Mouse (Mus musculus): ENCODE data around the gene Fance.
"Not testable (repeated sequence)": the region's sequence is repeated elsewhere in the genome, so short reads cannot be mapped to it uniquely, and the experiment has no call there.

Gene Fance

GRCm38 (mm10) chr17:28293716-28294115, 19.6 kb upstream of the Fance start:
- no peak for DNase-seq (ENCODE audit: low spot score)

- no peak for DNase-seq (ENCODE audit: low spot score)
Measured at GRCm38 (mm10) chr17:28294449-28295333, 18.6 kb upstream of the Fance start.

DNA sequence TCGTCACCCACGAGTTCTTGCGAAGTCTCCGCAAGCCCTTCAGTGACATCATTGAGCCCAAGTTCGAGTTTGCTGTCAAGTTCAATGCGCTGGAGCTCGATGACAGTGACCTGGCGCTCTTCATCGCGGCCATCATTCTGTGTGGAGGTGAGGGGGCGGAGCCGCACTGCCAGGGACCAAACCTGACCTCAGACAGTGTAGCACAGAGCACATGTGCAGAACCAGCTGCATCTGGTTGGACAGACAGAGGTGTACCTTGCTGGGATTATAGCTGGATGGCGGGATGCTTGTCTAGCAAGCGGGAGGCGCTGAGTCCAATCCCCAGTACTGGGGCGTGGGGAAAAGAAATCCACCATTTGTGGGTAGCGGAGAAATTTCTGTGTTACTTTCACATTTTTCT, 14.4 kb upstream of the Fance start:
- DNase-seq (ENCODE audit: low spot score): no peak

- no peak for DNase-seq (ENCODE audit: low spot score)
Measured at GRCm38 (mm10) chr17:28299669-28300320, 13.5 kb upstream of the Fance start.

- no peak for DNase-seq (ENCODE audit: low spot score)
Measured at GRCm38 (mm10) chr17:28300323-28300722, 13.0 kb upstream of the Fance start.

GRCm38 (mm10) chr17:28300850-28301249, 12.5 kb upstream of the Fance start:
- no peak for DNase-seq (ENCODE audit: low spot score)

GRCm38 (mm10) chr17:28305172-28305571, 8.1 kb upstream of the Fance start:
- no peak for DNase-seq (ENCODE audit: low spot score)

DNA sequence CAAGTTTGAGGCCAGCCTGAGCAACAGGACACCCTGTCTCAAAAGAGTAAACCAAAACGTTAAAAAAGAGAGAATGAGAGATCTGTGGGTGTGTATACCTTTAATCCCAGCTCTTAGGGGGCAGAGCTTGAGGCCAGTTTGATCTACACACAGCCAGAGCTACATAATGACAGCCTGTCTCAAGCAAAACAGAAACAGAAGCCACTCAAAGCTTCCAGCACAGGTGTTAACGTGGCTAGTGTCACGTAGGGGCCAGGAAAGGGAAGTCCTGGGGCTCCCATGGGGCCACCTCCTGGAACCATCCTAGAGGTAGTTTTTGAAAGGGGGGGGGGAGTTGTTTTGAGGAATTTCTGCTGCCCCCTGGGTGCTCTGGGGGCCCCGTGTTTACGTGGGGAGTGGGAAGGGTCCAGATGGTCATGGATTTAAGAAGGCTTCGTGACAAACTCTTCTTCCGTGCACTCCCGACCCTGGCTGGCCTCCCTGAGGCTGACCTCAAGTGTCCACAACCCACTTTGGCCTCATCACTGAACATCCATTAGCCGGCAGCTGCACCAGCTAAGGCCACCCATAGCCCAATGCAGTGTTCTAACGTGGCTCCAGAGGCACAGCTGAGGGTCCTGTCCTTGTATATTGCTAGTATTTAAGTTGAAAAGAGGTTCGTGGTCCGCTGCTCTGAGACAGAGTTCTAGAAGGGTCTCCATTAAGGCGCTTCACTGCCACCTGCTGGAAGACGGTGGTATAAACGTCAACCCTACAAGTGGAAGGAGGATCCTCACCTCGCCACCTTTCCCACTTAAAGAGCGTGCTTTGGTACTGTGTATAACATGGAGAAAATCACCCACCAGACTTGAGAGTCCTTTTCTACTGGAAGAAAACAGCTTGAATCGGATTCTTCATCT, 4.8 kb upstream of the Fance start:
- peak; percentile 77 for DNase-seq (ENCODE audit: low spot score)

DNA sequence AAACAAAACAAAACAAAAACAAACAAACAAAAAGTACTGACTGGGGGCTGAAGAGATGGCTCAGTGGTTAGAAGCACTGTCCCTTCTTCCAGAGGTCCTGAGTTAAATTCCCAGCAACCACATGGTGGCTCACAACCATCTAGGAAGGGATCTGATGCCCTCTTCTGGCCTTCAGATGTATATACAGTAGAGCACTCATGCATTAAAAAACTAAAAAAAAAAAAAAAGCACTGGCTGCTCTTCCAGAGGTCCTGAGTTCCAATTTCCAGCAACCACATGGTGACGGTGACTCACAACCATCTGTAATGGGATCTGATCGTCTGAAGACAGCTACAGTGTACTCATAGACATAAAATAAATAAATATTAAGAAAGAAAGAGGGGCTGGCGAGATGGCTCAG, 2.5 kb upstream of the Fance start:
- DNase-seq (ENCODE audit: low spot score): no peak

GRCm38 (mm10) chr17:28311366-28312132, 1.8 kb upstream of the Fance start:
- DNase-seq (ENCODE audit: low spot score): no peak

GRCm38 (mm10) chr17:28312232-28313211, 797 bp upstream of the Fance start:
- DNase-seq (ENCODE audit: low spot score): peak; percentile 28

DNA sequence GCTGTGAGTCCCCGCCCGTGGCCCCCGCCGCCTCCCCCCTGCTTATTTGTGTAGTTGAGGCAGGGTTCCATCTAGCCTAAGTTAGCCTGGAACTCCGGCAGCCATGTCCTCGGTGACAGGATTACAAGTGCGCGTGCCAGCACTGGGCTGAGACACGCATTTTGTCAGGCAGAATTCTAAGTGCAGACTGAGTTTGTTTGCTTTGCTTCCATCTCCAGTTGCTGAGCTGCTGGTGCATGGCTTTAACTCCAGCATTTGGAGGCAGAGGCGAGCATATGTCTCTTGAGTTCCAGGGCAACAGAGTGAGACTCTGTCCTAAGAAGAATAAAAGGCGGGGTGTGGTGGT, 534 bp downstream of the Fance start:
- DNase-seq (ENCODE audit: low spot score): no peak

DNA sequence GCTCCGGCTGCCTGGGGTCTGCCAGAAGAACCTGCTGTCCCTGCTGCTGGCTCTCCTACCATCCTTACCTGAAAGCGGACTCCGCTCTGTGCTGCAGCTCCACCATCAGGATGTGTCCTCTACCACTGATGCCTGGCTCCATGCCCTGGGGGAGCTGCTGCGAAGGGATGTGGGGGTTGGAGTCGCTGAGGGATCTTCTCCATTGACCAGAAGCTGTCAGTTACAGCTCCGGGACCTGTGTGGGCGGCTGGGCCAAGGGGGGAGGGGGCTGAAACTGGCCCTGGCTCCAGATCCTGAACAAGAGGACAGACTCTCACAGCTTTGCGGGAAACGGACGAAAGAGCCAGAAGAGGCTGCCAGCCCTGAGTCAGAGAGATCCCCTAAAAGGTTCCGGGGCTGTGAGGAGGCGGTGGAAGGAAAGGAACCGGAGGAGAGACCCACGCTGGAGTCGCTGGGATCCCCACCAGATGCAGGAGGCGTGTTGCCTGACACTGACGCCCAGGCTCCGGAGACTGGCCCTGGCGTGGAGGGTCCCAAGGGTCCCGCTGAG, 2.4 kb downstream of the Fance start:
- DNase-seq (ENCODE audit: low spot score): no peak

DNA sequence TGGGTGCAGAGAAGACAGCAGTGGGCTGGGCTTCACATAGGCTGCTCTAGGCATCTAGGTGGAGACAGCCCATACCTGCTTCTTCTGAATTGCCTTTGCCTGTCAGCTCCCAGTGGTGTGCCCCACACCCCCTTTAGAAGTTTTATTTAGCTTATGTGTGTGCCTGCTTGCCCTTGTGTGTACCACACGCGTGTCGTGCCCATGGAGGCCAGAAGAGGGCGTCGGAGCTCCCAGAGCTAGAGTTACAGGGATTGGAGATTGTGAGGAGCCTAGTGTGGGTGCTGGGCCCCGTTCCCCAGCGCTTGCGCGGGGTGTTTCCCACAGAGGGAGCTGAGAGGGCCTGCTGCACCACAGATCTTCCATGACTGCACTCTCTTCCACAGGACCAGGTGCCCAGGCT, 3.2 kb downstream of the Fance start:
- no peak for DNase-seq (ENCODE audit: low spot score)

DNA sequence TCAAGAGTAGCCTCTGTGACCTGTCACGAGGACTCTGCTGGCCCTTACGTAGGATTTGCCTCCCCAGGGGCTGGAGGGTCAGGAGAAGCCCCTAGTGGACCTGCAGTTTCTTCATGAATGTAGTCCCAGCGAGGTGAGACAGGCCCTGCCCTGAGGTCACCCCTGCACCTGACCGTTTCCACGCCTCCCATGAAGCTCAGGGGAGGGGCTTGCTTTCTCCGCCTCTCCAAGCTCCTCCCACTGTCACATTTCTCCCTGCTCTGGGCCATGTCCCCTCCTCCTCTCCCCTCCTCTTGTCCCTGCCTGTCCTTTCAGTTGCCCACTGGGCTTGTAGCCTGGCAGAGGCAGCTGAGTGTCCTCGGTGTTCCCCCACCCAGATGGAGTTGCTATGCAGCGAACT, 3.8 kb downstream of the Fance start:
- DNase-seq (ENCODE audit: low spot score): no peak

DNA sequence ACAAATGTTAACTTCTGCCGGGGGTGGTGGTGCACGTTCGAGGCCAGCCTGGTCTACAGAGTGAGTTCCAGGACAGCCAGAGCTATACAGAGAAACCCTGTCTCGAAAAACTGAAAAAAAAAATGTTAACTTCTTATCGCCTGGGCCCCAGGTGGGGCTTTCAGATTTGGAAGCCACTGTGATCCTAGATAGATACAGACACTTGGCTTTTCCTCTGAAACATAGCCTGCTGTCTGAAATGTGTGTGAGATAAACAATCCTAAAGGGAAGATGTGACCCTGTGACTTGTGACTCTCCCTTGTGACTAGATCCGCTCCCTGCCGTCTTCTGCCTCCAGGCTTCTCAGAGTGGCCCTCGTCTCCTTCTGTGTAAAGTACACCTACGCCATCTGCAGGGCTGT, 4.4 kb downstream of the Fance start:
- DNase-seq (ENCODE audit: low spot score): no peak

GRCm38 (mm10) chr17:28321700-28322099, 8.4 kb downstream of the Fance start:
- DNase-seq (ENCODE audit: low spot score): no peak

GRCm38 (mm10) chr17:28323786-28324185, 10.5 kb downstream of the Fance start:
- no peak for DNase-seq (ENCODE audit: low spot score)

DNA sequence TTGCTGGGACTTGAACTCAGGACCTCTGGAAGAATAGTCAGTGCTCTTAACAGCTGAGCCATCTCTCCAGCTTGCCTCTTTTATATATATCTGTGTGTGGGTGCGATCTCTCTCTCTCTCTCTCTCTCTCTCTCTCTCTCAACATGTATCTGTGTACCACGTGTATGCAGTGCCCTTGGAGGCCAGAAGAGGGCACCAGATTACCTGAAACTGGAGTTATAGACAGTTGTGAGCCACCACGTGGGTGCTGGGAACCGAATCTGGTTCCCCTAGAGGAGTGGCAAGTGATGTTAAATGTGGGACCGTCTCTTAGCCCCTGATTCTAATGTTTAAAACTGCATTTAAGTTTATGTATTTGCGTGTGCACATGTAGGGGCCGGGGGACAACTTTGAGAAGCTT, 11.1 kb downstream of the Fance start:
- DNase-seq (ENCODE audit: low spot score): not testable (repeated sequence)

DNA sequence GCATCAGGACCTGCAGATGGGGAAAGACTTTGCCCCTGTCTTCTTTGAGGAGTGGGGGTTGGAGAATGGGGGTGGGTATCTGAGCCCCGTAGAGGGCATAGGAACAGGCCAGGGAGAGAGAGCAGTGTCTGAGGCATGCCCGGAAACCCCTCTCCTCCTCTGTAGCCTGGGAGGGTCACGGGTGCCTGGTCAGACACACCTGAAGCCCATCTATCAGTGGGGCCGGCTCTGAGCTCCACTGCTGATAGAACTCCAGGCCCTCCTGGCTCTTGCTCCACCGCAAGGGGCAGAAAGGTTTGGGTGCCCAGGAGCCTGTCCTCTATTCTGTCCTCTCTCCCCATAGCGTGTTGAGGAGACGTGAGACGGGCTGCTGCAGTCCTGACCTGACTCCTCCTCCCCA, 12.4 kb downstream of the Fance start:
- no peak for DNase-seq (ENCODE audit: low spot score)
